Mouse (Mus musculus): ENCODE results near the gene Ttyh2. TPM values are rescaled to one million over a fixed set of nuclear protein-coding genes. Genes with fewer than 3 reads are reported as not detected.
"Not testable (repeated sequence)": the region's sequence is repeated elsewhere in the genome, so short reads cannot be mapped to it uniquely, and the experiment has no call there.

Gene Ttyh2
- total RNA-seq, 1 experiment from 2014 or later = 3.0 TPM

DNA sequence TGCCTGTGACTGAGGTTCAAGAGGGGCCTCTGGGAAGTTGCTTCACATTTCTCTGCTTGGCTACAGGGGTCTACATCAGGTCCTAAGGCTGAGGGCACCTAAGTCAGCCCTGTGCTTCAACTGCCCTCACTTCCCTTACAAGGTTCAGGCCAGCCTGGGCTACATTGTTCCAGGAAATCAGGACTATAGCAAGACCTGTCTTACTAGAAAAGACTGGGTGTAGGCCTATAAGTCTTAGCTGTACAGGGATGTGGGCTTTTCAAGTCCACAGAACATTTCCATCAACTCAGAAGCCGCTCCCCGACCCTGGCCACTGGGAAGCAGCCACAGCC is 1.5 kb upstream of the Ttyh2 start:
- ATAC-seq (replicated peaks in 1 of 2; ENCODE audit: insufficient read depth in 1 of 2, low FRiP score in 2 of 2, low TSS enrichment in 1 of 2, low read depth in 1 of 2, poor library complexity in 2 of 2, severe bottlenecking in 2 of 2) = no peak

DNA sequence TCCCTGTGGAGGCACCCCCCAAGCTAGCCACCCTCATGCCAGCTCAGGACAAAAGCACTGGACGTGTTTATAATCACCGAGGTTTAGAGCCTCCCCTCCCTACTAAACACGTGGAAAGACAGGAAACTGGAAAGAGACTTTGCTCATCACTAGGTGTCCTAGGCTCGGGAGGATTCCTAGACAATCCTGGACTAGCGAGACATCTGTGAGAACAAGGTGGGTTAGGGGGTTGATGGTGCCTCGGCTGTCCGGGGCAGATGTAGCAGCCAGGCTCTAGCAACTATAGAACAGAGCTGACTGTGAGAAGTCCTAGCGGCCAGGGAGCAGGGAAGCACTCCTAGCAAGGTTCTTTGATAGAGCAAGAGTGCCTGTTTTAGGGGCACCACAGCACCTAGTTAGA is 1.1 kb upstream of the Ttyh2 start:
- ATAC-seq (replicated peaks in 1 of 2; ENCODE audit: insufficient read depth in 1 of 2, low FRiP score in 2 of 2, low TSS enrichment in 1 of 2, low read depth in 1 of 2, poor library complexity in 2 of 2, severe bottlenecking in 2 of 2) = no peak

- ATAC-seq (replicated peaks in 1 of 2; ENCODE audit: insufficient read depth in 1 of 2, low FRiP score in 2 of 2, low TSS enrichment in 1 of 2, low read depth in 1 of 2, poor library complexity in 2 of 2, severe bottlenecking in 2 of 2) = not testable (repeated sequence)
Observed at GRCm38 (mm10) chr11:114674796-114675195, 435 bp upstream of the Ttyh2 start.

DNA sequence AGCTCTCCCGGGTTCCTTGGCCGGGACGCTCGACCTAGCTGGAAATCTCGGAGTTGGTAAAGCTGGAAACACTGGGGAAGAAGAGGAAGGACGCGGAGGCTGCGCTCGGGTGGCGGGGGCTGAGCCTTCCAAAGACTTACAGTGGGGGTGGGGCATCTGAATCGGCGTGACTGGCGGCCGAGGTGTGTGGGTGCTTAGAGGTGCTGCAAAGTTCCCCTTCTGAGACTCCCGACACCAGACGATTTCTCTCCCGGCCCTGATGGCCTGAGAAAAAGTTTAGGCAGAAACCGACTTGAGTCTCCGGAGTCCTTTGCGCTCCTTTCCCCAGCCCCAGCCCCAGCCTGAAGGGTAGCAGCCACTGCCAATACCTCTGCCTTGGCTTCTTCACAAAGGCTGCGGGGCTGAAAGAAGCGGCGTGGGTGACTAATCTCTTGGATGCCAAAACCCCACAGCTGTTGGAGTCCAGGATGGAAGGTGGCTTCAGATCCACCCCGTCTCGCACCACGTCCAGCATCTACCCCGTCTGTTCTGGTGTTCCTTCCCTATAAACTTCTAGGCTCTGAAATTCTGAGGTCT is 683 bp downstream of the Ttyh2 start:
- ATAC-seq (replicated peaks in 1 of 2; ENCODE audit: insufficient read depth in 1 of 2, low FRiP score in 2 of 2, low TSS enrichment in 1 of 2, low read depth in 1 of 2, poor library complexity in 2 of 2, severe bottlenecking in 2 of 2) = peak; percentile 14 to 33; a peak in 2 of 4 replicates

DNA sequence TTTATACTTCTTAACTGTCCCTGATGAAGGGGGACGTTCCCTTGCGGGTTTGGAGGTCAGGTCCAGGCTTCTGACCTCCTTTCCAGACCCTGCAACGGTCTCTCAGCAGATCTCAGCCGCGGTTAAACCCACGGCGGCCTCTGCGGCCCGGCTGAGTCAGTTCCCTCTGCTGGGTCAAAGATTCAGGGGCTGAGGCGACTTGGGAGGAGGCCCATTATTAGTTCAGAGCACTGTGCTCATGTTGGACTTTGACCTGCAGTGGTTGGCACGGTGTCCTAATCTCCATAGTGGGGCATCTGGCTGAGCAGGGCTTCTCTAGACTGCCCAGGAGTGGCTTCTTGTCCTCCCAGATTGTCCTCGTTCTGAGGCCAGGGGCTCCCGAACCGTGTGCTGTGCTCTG is 1.2 kb downstream of the Ttyh2 start:
- ATAC-seq (replicated peaks in 1 of 2; ENCODE audit: insufficient read depth in 1 of 2, low FRiP score in 2 of 2, low TSS enrichment in 1 of 2, low read depth in 1 of 2, poor library complexity in 2 of 2, severe bottlenecking in 2 of 2) = peak in 1 of 2 experiments; percentile 10; a peak in 1 of 4 replicates

- ATAC-seq (replicated peaks in 1 of 2; ENCODE audit: insufficient read depth in 1 of 2, low FRiP score in 2 of 2, low TSS enrichment in 1 of 2, low read depth in 1 of 2, poor library complexity in 2 of 2, severe bottlenecking in 2 of 2) = no peak
Observed at GRCm38 (mm10) chr11:114676896-114677530, 1.8 kb downstream of the Ttyh2 start.

GRCm38 (mm10) chr11:114679582-114679981 is 4.4 kb downstream of the Ttyh2 start:
- ATAC-seq (replicated peaks in 1 of 2; ENCODE audit: insufficient read depth in 1 of 2, low FRiP score in 2 of 2, low TSS enrichment in 1 of 2, low read depth in 1 of 2, poor library complexity in 2 of 2, severe bottlenecking in 2 of 2) = no peak

- no peak for ATAC-seq (replicated peaks in 1 of 2; ENCODE audit: insufficient read depth in 1 of 2, low FRiP score in 2 of 2, low TSS enrichment in 1 of 2, low read depth in 1 of 2, poor library complexity in 2 of 2, severe bottlenecking in 2 of 2)
Observed at GRCm38 (mm10) chr11:114680291-114680690, 5.1 kb downstream of the Ttyh2 start.

- ATAC-seq (replicated peaks in 1 of 2; ENCODE audit: insufficient read depth in 1 of 2, low FRiP score in 2 of 2, low TSS enrichment in 1 of 2, low read depth in 1 of 2, poor library complexity in 2 of 2, severe bottlenecking in 2 of 2) = no peak
Observed at GRCm38 (mm10) chr11:114681054-114681453, 5.8 kb downstream of the Ttyh2 start.

DNA sequence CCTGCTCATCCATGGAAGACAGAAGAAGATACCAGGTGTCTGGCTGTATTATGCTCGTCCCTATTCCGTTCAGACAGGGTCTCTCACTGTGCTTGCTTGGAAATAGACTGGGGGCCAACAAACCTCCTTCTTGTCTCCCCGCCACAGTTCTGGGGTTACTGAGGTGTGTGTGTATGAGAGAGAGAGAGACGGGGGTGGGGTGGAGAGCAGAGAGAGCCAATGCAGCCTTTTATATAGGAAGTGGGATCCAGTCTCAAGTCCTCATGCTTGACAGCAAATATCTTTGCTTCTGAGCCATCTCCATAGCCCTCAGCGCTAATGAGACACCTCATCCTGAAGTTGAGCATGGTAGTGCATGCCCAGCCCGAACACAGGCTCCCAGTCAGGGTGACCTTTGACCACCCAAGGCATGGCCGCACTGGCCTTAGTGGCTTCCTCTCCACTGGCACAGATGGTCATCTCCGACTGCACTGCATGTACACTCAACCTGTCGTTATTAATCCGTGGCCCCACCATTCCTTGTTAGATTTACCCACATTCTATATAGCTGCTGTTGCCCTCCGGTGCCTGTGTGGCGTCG is 7.2 kb downstream of the Ttyh2 start:
- ATAC-seq (replicated peaks in 1 of 2; ENCODE audit: insufficient read depth in 1 of 2, low FRiP score in 2 of 2, low TSS enrichment in 1 of 2, low read depth in 1 of 2, poor library complexity in 2 of 2, severe bottlenecking in 2 of 2) = no peak

DNA sequence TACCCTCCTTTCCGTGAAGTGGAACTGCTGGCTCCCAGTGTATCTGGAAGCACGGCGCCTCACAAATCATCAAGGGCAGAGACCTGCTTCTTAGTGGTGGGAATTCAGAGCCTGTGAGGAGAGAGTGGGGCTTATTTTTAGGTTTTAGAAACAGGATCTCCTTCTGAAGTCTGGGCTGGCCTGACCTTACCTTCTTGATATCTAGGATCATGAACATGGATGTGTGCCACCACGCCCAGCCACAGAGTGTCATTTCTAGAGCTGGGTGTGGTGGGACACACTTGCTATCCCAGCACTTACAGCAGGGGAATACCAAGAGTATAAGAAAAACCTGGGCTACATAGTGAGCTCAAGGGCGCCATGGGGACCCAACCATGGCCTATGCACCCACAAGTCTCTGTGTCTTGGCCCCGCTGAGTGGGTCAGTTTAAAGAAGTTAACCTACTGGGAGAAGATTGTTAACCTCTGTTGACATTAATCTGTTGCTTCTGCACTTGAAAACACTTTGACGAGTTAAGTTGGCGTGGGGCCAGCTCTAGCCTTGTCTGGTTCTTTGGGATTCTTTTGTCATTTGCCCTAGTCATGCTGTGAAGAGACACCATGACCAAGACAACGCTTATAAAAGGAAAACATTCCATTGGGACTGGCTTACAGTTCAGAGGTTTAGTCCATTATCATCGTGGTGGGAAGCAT is 7.9 kb downstream of the Ttyh2 start:
- ATAC-seq (replicated peaks in 1 of 2; ENCODE audit: insufficient read depth in 1 of 2, low FRiP score in 2 of 2, low TSS enrichment in 1 of 2, low read depth in 1 of 2, poor library complexity in 2 of 2, severe bottlenecking in 2 of 2) = no peak

GRCm38 (mm10) chr11:114683722-114684621 is 8.7 kb downstream of the Ttyh2 start:
- ATAC-seq (replicated peaks in 1 of 2; ENCODE audit: insufficient read depth in 1 of 2, low FRiP score in 2 of 2, low TSS enrichment in 1 of 2, low read depth in 1 of 2, poor library complexity in 2 of 2, severe bottlenecking in 2 of 2) = peak; percentile 42 to 53; a peak in 3 of 4 replicates

DNA sequence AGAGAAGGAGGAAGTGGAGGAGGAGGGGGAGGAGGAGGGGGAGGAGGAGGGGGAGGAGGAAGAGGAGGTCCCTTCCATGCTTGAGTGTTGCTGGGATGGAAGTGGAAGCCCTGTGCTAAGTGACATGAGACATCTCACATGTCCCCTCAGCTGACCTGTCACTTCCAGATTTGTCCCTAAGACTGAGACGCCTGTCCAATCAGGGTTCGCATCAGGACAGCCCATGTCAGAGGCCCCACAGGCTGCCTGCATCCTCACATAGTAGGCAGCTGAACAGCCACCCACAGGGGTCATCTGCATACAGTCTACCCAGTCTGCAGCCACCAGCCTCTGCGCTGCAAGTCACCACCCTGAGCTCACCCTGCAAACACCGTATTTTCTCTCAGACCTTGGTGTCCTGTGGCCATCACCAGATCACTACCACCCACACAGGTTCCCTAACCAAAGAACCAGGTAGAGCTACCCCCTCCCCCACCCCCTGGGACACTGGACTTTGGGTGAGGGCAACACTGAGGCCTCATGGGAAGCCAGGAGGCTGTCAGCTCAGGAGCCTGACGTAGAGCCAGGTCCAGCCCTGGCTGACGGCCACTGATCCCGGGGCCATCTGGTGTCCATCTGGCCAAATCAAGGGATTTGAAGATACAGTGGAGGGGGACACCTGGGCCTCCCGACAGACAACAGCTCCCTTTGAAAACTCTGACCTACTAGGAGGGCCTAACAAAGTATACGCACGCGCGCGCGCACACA is 9.6 kb downstream of the Ttyh2 start:
- ATAC-seq (replicated peaks in 1 of 2; ENCODE audit: insufficient read depth in 1 of 2, low FRiP score in 2 of 2, low TSS enrichment in 1 of 2, low read depth in 1 of 2, poor library complexity in 2 of 2, severe bottlenecking in 2 of 2) = 0 out of 4 replicates have a peak, but pooled peaks of 1 of the 2 experiments have one; percentile 18

DNA sequence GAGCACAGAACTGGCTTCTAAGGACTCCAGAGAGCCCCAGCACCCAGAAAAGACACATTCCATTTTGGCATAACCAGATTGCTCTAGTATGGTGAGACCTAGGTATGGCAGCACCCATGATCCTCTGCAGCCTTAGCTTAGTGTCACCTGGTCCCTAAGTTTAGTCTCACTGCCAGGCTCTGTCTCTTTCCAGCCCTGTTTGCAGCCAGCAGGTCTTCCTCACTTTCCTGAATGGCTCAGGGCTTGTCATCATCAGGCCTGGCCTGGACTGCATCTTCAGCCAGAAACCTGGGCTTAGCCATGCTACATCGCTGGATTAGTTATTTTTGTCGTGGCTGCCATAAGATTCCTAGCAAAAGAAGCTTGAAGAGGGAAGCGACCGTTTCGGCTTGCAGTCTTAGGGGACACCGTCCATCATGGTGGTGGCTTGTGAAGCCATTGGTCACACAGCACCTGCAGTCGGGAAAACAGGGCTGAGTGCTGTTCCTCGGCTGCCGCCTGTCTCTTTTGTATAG is 10.4 kb downstream of the Ttyh2 start:
- ATAC-seq (replicated peaks in 1 of 2; ENCODE audit: insufficient read depth in 1 of 2, low FRiP score in 2 of 2, low TSS enrichment in 1 of 2, low read depth in 1 of 2, poor library complexity in 2 of 2, severe bottlenecking in 2 of 2) = no peak

DNA sequence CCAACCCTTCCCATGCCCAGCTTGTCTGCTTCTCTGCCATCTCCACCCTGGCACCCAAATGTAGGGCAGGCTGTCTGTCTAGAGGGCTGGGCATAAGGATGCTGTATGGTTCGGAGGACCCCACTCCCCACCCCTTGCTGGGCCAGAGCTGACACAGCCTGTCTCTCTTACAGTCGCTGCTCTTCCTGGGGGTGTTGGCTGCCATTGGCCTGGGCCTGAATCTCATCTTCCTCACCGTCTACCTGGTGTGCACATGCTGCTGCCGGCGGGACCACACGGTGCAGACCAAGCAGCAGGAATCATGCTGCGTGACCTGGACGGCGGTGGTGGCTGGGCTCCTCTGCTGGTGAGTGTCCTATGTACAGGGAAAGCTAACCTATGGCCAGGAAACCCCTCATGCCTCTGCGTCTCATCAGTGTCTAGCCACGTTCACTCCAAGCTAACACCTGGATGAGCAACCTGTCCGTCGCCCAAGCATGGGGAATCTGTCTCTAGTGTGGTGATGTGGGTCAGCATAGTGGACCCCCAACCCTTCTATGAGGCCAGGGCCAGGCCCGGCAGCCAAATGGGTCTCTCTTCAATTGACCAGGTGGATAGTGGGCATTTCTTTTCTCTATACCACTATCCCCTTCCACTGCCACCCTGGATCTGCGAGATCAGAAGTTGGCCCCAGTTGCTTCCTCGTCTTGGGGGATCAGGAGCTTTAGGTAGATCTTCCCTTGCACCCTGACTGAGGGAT is 11.2 kb downstream of the Ttyh2 start:
- no peak for ATAC-seq (replicated peaks in 1 of 2; ENCODE audit: insufficient read depth in 1 of 2, low FRiP score in 2 of 2, low TSS enrichment in 1 of 2, low read depth in 1 of 2, poor library complexity in 2 of 2, severe bottlenecking in 2 of 2)

DNA sequence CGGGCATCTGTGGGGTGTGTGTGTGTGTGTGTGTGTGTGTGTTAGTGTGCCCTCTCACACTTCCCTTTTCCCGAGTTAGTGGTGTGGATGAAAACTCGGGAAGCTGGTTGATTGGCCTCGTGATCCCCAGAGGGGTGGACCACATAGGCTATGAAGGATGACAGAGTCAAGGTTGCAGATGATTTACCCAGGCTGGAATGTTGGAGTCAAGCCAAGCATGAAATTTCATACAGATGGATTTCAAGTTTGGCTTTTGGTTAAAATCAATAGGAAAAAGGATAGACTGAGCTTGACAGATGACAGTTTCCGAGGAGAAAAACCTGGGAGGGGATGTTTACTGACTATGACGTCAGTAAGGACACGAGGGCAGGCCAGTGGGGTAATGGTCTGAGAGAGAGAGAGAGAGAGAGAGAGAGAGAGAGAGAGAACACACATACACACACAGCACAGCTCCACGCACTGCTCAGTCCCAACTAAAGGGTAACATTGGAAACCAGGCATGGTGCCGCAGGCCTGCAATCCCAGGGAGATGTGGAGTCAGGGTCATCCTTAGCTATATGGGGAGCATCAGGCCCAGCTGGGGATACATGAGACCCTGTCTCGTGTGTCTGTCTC is 12.4 kb downstream of the Ttyh2 start:
- no peak for ATAC-seq (replicated peaks in 1 of 2; ENCODE audit: insufficient read depth in 1 of 2, low FRiP score in 2 of 2, low TSS enrichment in 1 of 2, low read depth in 1 of 2, poor library complexity in 2 of 2, severe bottlenecking in 2 of 2)

Measured in hematopoietic stem cell, adult 5-6 weeks (primary cell).